8 mouse cellular contexts compared by ENCODE assay signal in genomic region chr13:60174953-60175352, GRCm38 (mm10). TPM values are rescaled to one million over a fixed set of nuclear protein-coding genes. Genes with fewer than 3 reads are reported as not detected.
DNase-seq lines count a peak whose midpoint lies in the region; ATAC-seq and TF ChIP-seq lines count a peak whose summit lies in the region.

No protein-coding gene starts in this region.

- no peak for DNase-seq in lung, adult 2 months
- DNase-seq in lung, postnatal 10 days: no peak
- DNase-seq in thymus, adult 18-20 months: no peak
- no peak for DNase-seq in right cerebral cortex, postnatal 25 days
- no peak for DNase-seq in lung, postnatal 25 days (ENCODE audit: low spot score)

- ATAC-seq in forebrain, embryonic 13.5 days: no peak
- no peak for ATAC-seq in limb, embryonic 13.5 days (ENCODE audit: low FRiP score, low read depth)
- no peak for ATAC-seq in stomach, embryonic 14.5 days (ENCODE audit: insufficient number of reproducible peaks, insufficient read depth, low FRiP score, low read depth)

- H3K9ac ChIP-seq in forebrain, embryonic 13.5 days: peak overlapping the region; percentile 97
- peak overlapping the region; percentile 100 for H3K9ac ChIP-seq in limb, embryonic 13.5 days
- peak overlapping the region; percentile 99 for H3K9ac ChIP-seq in stomach, embryonic 14.5 days (replicated peaks; ENCODE audit: low read depth, low read length)

- no peak for TF ChIP-seq POLR2A in lung, adult 2 months (IDR thresholded peaks at IDR 0.05; ENCODE audit: borderline replicate concordance, extremely low read depth, low read depth, low read length)

- H3K4me3 ChIP-seq in lung, adult 2 months (replicated peaks; ENCODE audit: extremely low read depth, low read depth, low read length): peak overlapping the region; percentile 34
- peak overlapping the region; percentile 87 for H3K4me3 ChIP-seq in forebrain, embryonic 13.5 days
- H3K4me3 ChIP-seq in limb, embryonic 13.5 days: peak overlapping the region; percentile 98
- peak overlapping the region; percentile 85 for H3K4me3 ChIP-seq in stomach, embryonic 14.5 days (ENCODE audit: low read depth, low read length)

- WGBS in lung, adult 2 months: 11% methylated on average over 7 of the region's 7 CpGs
- 1% methylated on average over 7 of the region's 7 CpGs for WGBS in forebrain, embryonic 13.5 days
- WGBS in limb, embryonic 13.5 days: 0% methylated on average over 7 of the region's 7 CpGs
- 3% methylated on average over 7 of the region's 7 CpGs for WGBS in stomach, embryonic 14.5 days

- no peak for TF ChIP-seq CTCF in lung, adult 2 months (IDR thresholded peaks at IDR 0.05; ENCODE audit: insufficient read depth, low read length)

- H3K9me3 ChIP-seq in forebrain, embryonic 13.5 days (replicated peaks): no peaks in the 10 kb centered on the region
- no peaks in the 10 kb centered on the region for H3K9me3 ChIP-seq in limb, embryonic 13.5 days
- no peaks in the 10 kb centered on the region for H3K9me3 ChIP-seq in stomach, embryonic 14.5 days (ENCODE audit: control insufficient read depth, low read depth, low read length)

- peaks cover 19% of the 10 kb centered on the region for H3K27me3 ChIP-seq in forebrain, embryonic 13.5 days
- no peaks in the 10 kb centered on the region for H3K27me3 ChIP-seq in limb, embryonic 13.5 days
- peaks cover 3% of the 10 kb centered on the region; the same call in 1 of the 2 replicates for H3K27me3 ChIP-seq in stomach, embryonic 14.5 days (ENCODE audit: control insufficient read depth, insufficient read depth, low read length)

- H3K27ac ChIP-seq in forebrain, embryonic 13.5 days: peak overlapping the region; percentile 99
- peak overlapping the region; percentile 100 for H3K27ac ChIP-seq in limb, embryonic 13.5 days
- H3K27ac ChIP-seq in stomach, embryonic 14.5 days (ENCODE audit: low read length): peak overlapping the region; percentile 99

- H3K4me1 ChIP-seq in lung, adult 2 months (ENCODE audit: control insufficient read depth, insufficient read depth, low read length): peaks cover 7% of the 10 kb centered on the region
- peaks cover 61% of the 10 kb centered on the region for H3K4me1 ChIP-seq in forebrain, embryonic 13.5 days
- H3K4me1 ChIP-seq in limb, embryonic 13.5 days: peaks cover 42% of the 10 kb centered on the region
- peaks cover 10% of the 10 kb centered on the region for H3K4me1 ChIP-seq in stomach, embryonic 14.5 days (ENCODE audit: control insufficient read depth, insufficient read depth, low read length)

- peak overlapping the region; percentile 89 for H3K4me2 ChIP-seq in forebrain, embryonic 13.5 days
- H3K4me2 ChIP-seq in limb, embryonic 13.5 days (replicated peaks): peak overlapping the region; percentile 75
- peak overlapping the region; percentile 49 for H3K4me2 ChIP-seq in stomach, embryonic 14.5 days (replicated peaks; ENCODE audit: low read depth, low read length)

- 0 out of 2 replicates have a peak, but pooled peaks cover 8% of the 10 kb centered on the region for H3K36me3 ChIP-seq in forebrain, embryonic 13.5 days (ENCODE audit: poor library complexity, severe bottlenecking)
- peaks cover 17% of the 10 kb centered on the region for H3K36me3 ChIP-seq in limb, embryonic 13.5 days
- no peaks in the 10 kb centered on the region; the same call in 1 of the 2 replicates for H3K36me3 ChIP-seq in stomach, embryonic 14.5 days (ENCODE audit: control insufficient read depth, insufficient read depth, low read length)

RNA-seq across cellular contexts. Expression of gene Gas1, which starts 2.2 kb away (rescaled TPM):
- polyA plus RNA-seq in lung, adult 2 months (2012; rRNA removed): 66.0 and 124 TPM in 2 replicates
- polyA plus RNA-seq in forebrain, embryonic 13.5 days (2015; fragmentation: Nextera tagmentation; extraction: Ambion mirVana): 47.8 and 51.6 TPM in 2 replicates
- 264 and 265 TPM in 2 replicates for polyA plus RNA-seq in limb, embryonic 13.5 days (2015; fragmentation: Nextera tagmentation; extraction: Ambion mirVana)
- 82.3 and 109 TPM in 2 replicates for polyA plus RNA-seq in stomach, embryonic 14.5 days (2014; fragmentation: Nextera tagmentation; extraction: Ambion mirVana)

Comparison
In these comparisons a context has a peak if more than half of its experiments do, and no peak if none do; other contexts are left out.
1. H3K4me3 ChIP-seq: peak in every context shown above with its lines; median percentile 98 in limb, embryonic 13.5 days; 87 in forebrain, embryonic 13.5 days; 85 in stomach, embryonic 14.5 days; 34 in lung, adult 2 months.